Mouse (Mus musculus) MEL (cell line): Measurements from ENCODE around the gene C730034F03Rik.

Source experiments
- HCFC1 ChIP-seq: IDR thresholded peaks from 2 replicates; pipeline ENCODE4 v1.6.1; 2012; ENCODE audit warnings: low read depth, mild to moderate bottlenecking, inconsistent platforms, low read length, improper control_type of control experiment, moderate library complexity
- POLR2A ChIP-seq, 2 experiments: IDR thresholded peaks; 2 replicates each; pipeline ENCODE4 v1.6.1; 2011 to 2012; ENCODE audit warnings: low read length in 2 of 2, mild to moderate bottlenecking in 2 of 2, control low read depth in 1 of 2, improper control_type of control experiment in 1 of 2, low read depth in 1 of 2, moderate library complexity in 1 of 2; ENCODE audit not compliant: control insufficient read depth in 1 of 2, insufficient read depth in 1 of 2, poor library complexity in 1 of 2
- UBTF ChIP-seq: IDR thresholded peaks from 2 replicates; pipeline ENCODE4 v1.6.1; 2012; ENCODE audit warnings: low read depth, mild to moderate bottlenecking, inconsistent platforms, low read length, improper control_type of control experiment, moderate library complexity, borderline replicate concordance; ENCODE audit not compliant: insufficient read depth
- ZC3H11A ChIP-seq: IDR thresholded peaks from 2 replicates; pipeline ENCODE4 v1.6.1; 2012; ENCODE audit warnings: low read depth, mild to moderate bottlenecking, inconsistent platforms, low read length, improper control_type of control experiment
- ZNF384 ChIP-seq: IDR thresholded peaks from 2 replicates; pipeline ENCODE4 v1.6.1; 2012; ENCODE audit warnings: low read depth, mild to moderate bottlenecking, inconsistent platforms, low read length, improper control_type of control experiment

DNA sequence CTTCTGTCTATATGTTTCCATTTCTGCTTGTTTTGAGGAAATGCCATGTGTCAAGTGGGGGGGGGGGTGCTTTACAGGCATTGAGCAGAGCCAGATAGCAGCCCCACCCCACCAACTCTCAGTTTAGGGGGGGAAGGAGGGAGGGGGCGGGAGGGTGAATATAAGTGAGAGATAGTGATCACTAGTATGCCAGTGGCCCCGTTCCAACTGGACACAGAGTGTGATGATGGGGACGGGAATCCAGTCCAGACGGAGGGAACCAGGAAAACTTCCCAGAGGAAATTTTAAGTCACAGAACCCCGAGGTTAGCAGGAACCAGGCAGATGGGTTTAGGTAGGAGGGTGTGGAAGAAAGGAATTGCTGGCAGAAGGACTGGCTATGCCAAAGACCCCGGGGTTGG, 26.3 kb downstream of the C730034F03Rik start:
- no peak for TF ChIP-seq POLR2A (IDR thresholded peaks at IDR 0.05; ENCODE audit: control insufficient read depth in 1 of 2, insufficient read depth in 1 of 2, low read depth in 1 of 2, low read length in 2 of 2, poor library complexity in 1 of 2)
- no peak for TF ChIP-seq UBTF
- TF ChIP-seq HCFC1: no peak
- TF ChIP-seq ZC3H11A: no peak
- no peak for TF ChIP-seq ZNF384
